Mouse (Mus musculus) myocyte (in vitro differentiated cells): ENCODE measurements around the gene Golga2. TPM values are rescaled to one million over a fixed set of nuclear protein-coding genes. Genes with fewer than 3 reads are reported as not detected.

Experiments used
- H3K27me3 ChIP-seq: one replicate; pipeline ENCODE4 v1.6.1; 2011; ENCODE audit not compliant: control insufficient read depth, insufficient read depth, insufficient read length
- H3K36me3 ChIP-seq: one replicate; pipeline ENCODE4 v1.6.1; 2011; ENCODE audit not compliant: control insufficient read depth, insufficient read depth
- H3K4me2 ChIP-seq: one replicate; pipeline ENCODE4 v1.6.1; 2011; ENCODE audit warnings: low read depth, control low read depth
- H3K4me3 ChIP-seq: one replicate; pipeline ENCODE4 v1.5.1; 2011; ENCODE audit warnings: mild to moderate bottlenecking, control low read depth, moderate library complexity
- H3K79me2 ChIP-seq: one replicate; pipeline ENCODE4 v1.6.1; 2011; ENCODE audit not compliant: control insufficient read depth, insufficient read depth
- H3ac ChIP-seq: one replicate; pipeline ENCODE4 v1.6.1; 2011; ENCODE audit not compliant: control insufficient read depth, insufficient read length
- CEBPB ChIP-seq: IDR thresholded peaks from 2 replicates; pipeline ENCODE4 v1.6.1; 2011; ENCODE audit warnings: mild to moderate bottlenecking, moderate library complexity; ENCODE audit not compliant: poor library complexity, insufficient read depth, severe bottlenecking
- E2F4 ChIP-seq: IDR thresholded peaks from one replicate; pipeline ENCODE4 v1.6.1; 2011; ENCODE audit warnings: mild to moderate bottlenecking, control low read depth, moderate library complexity; ENCODE audit not compliant: insufficient read depth
- MAX ChIP-seq: IDR thresholded peaks from one replicate; pipeline ENCODE4 v1.6.1; 2011; ENCODE audit warnings: low read depth, mild to moderate bottlenecking, control low read depth
- MYOD1 ChIP-seq, 3 experiments: IDR thresholded peaks; one replicate each; pipeline ENCODE4 v1.6.1; 2011; ENCODE audit warnings: control low read depth in 2 of 3, low read depth in 2 of 3, mild to moderate bottlenecking in 2 of 3, moderate library complexity in 1 of 3; ENCODE audit not compliant: insufficient read length in 2 of 3, control insufficient read depth in 1 of 3
- MYOG ChIP-seq, 3 experiments: IDR thresholded peaks; one replicate each; pipeline ENCODE4 v1.6.1; 2011; ENCODE audit warnings: control low read depth in 2 of 3, low read depth in 2 of 3, mild to moderate bottlenecking in 2 of 3; ENCODE audit not compliant: insufficient read length in 2 of 3, control insufficient read depth in 1 of 3, insufficient read depth in 1 of 3
- POLR2A ChIP-seq: IDR thresholded peaks from one replicate; pipeline ENCODE4 v1.6.1; 2011; ENCODE audit warnings: low read depth, mild to moderate bottlenecking, control low read depth, moderate library complexity; ENCODE audit not compliant: insufficient read length
- POLR2AphosphoS2 ChIP-seq: IDR thresholded peaks from one replicate; pipeline ENCODE4 v1.6.1; 2011; ENCODE audit warnings: low read depth, control low read depth; ENCODE audit not compliant: insufficient read length
- REST ChIP-seq: IDR thresholded peaks from one replicate; pipeline ENCODE4 v1.6.1; 2011; ENCODE audit warnings: mild to moderate bottlenecking, control low read depth, moderate library complexity; ENCODE audit not compliant: insufficient read depth, insufficient read length
- SRF ChIP-seq: IDR thresholded peaks from one replicate; pipeline ENCODE4 v1.6.1; 2011; ENCODE audit warnings: low read depth; ENCODE audit not compliant: control insufficient read depth, insufficient read length
- TCF12 ChIP-seq: IDR thresholded peaks from one replicate; pipeline ENCODE4 v1.6.1; 2011; ENCODE audit warnings: mild to moderate bottlenecking, control low read depth; ENCODE audit not compliant: poor library complexity, insufficient read depth, severe bottlenecking
- TCF3 ChIP-seq: IDR thresholded peaks from one replicate; pipeline ENCODE4 v1.6.1; 2011; ENCODE audit warnings: low read depth, control low read depth; ENCODE audit not compliant: insufficient read length
- USF1 ChIP-seq: IDR thresholded peaks from one replicate; pipeline ENCODE4 v1.6.1; 2011; ENCODE audit warnings: low read depth, mild to moderate bottlenecking, control low read depth, moderate library complexity
- polyA plus RNA-seq: library from polyadenylated mRNA; unstranded; fragments of >200 nt; fragmentation: generic; extraction: Trizol; gene quantifications from one replicate; pipeline ENCODE4 v1.2.1, GENCODE M21; 2012; ENCODE audit warnings: missing spikeins

Golga2 gene
- polyA plus RNA-seq, 1 experiment = 60.7 TPM

GRCm38 (mm10) chr2:32350471-32351051 lies 63.4 kb downstream of the Golga2 start:
- TF ChIP-seq TCF3 (no peak), POLR2A (no peak), MYOD1 (IDR thresholded peaks at IDR 0.05; ENCODE audit: control insufficient read depth in 1 of 3, insufficient read length in 2 of 3, low read depth in 2 of 3) (no peak), CEBPB (no peak), REST (no peak), MAX (no peak), MYOG (IDR thresholded peaks at IDR 0.05; ENCODE audit: control insufficient read depth in 1 of 3, insufficient read depth in 1 of 3, insufficient read length in 2 of 3, low read depth in 2 of 3) (no peak), USF1 (no peak)

DNA sequence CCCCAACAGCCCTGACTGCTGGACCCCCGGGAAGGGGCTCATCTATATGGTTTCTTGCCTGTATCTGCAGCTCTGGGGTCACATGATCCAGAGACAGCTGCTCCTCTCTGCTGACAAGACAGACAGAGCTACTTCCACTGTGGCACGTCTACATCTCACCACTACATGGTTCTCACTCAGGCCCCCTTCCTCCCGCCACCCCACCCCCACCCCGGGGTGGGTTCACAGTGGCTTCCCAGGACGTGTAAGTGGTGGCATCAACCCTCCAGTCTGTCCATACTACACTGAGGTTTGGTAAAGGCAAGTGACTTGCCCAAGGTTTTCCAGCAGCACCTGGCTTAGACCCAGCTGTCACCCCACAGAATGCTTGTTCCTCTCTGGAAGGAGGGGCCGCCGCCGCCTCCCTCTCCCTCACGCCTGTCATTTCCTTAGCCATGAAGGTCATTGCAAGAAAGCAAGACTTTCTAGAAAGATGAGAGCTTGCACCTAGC lies 64.3 kb downstream of the Golga2 start:
- Histone ChIP-seq H3K4me2 (peak overlapping the region; percentile 90), H3K79me2 (no peaks in the 10 kb centered on the region), H3ac (no peak overlapping the region), H3K4me3 (peak overlapping the region; percentile 33), H3K36me3 (no peaks in the 10 kb centered on the region), H3K27me3 (no peaks in the 10 kb centered on the region)
- peak; percentile 25 for TF ChIP-seq USF1
- peak in 1 of 3 experiments; percentile 27 for TF ChIP-seq MYOG (IDR thresholded peaks at IDR 0.05; ENCODE audit: control insufficient read depth in 1 of 3, insufficient read depth in 1 of 3, insufficient read length in 2 of 3, low read depth in 2 of 3)
- peak in 1 of 3 experiments; percentile 13 for TF ChIP-seq MYOD1 (IDR thresholded peaks at IDR 0.05; ENCODE audit: control insufficient read depth in 1 of 3, insufficient read length in 2 of 3, low read depth in 2 of 3)
- TF ChIP-seq TCF3 = no peak

More at GRCm38 (mm10) chr2:32350471-32351051, 63.4 kb downstream of the Golga2 start:
- Histone ChIP-seq H3K36me3 (no peaks in the 10 kb centered on the region), H3K4me3 (no peak overlapping the region), H3K79me2 (no peaks in the 10 kb centered on the region), H3ac (no peak overlapping the region), H3K4me2 (no peak overlapping the region), H3K27me3 (no peaks in the 10 kb centered on the region)

GRCm38 (mm10) chr2:32352151-32353006 lies 65.2 kb downstream of the Golga2 start, which contains the start of gene Ciz1:
Gene Ciz1 (plus strand): TSS chr2:32352327.
- Histone ChIP-seq H3K27me3 (no peaks in the 10 kb centered on the region), H3K79me2 (no peaks in the 10 kb centered on the region), H3K4me2 (peak within 1 kb of the TSS; percentile 90), H3ac (peak within 1 kb of the TSS; percentile 6), H3K4me3 (peak within 1 kb of the TSS; percentile 33), H3K36me3 (no peaks in the 10 kb centered on the region)
- no peak for TF ChIP-seq TCF3
- TF ChIP-seq USF1 = no peak
- TF ChIP-seq POLR2AphosphoS2 = no peak
- no peak for TF ChIP-seq CEBPB
- no peak for TF ChIP-seq REST
- TF ChIP-seq MYOG (IDR thresholded peaks at IDR 0.05; ENCODE audit: control insufficient read depth in 1 of 3, insufficient read depth in 1 of 3, insufficient read length in 2 of 3, low read depth in 2 of 3) = no peak
- no peak for TF ChIP-seq TCF12
- TF ChIP-seq MAX = no peak
- no peak for TF ChIP-seq MYOD1 (IDR thresholded peaks at IDR 0.05; ENCODE audit: control insufficient read depth in 1 of 3, insufficient read length in 2 of 3, low read depth in 2 of 3)
- no peak for TF ChIP-seq POLR2A
- no peak for TF ChIP-seq E2F4
- TF ChIP-seq SRF = no peak

DNA sequence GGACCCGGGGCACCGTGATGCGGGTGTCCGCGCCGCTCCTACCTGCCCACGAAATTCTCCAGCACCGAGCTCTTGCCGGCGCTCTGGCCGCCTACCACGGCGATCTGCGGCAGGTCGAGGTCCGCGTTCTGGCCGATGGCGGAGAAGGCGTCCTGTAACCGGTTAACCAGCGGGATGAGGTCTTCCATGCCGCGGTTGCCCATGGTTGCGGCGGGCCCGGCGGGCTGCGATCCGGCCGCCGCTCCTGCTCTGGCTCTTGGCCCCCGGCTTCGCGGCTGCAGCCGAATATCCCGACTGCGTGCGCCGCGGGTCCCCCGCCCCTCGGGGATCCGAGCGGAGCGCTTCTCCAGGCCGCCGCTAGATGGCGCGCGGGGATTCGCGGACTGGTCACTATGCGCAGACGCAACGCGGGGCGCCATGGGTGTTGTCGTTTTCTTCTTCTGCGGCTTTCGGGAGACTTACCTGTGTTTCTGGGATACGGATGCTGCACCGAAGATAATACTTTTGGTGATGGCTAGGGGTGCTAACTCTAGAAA lies 65.9 kb downstream of the Golga2 start, which contains the start of gene Dnm1:
Gene Dnm1, minus strand, starts transcription at position 332 of the 536 bp plus-strand sequence.
- Histone ChIP-seq H3K4me2 (peak within 1 kb of the TSS; percentile 90), H3K4me3 (peak within 1 kb of the TSS; percentile 33), H3K36me3 (no peaks in the 10 kb centered on the region), H3K27me3 (no peaks in the 10 kb centered on the region), H3K79me2 (no peaks in the 10 kb centered on the region), H3ac (peak within 1 kb of the TSS; percentile 6)
- TF ChIP-seq POLR2AphosphoS2 (peak; percentile 9), MAX (no peak), E2F4 (no peak)

DNA sequence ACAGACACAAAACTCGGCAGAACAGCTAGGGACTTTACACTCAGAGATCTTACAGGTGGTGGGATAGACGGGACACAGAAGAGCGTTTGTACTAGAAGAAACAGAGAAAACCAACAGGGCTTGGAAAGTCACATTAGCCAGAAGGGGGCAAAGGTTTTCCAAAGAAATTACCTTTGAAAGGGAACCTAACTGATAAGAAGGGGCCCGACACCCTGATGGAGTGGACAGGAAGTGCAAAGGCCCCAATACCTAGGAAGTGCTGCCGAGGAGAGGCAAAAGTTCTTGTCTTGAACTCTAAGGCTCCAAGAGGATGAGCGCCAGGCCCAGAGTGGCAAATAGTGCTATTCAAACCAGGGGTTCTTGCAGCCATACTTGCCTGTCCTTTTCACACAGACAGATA lies 66.7 kb downstream of the Golga2 start:
- Histone ChIP-seq H3K36me3 (no peaks in the 10 kb centered on the region), H3ac (no peak overlapping the region), H3K27me3 (no peaks in the 10 kb centered on the region), H3K4me2 (peak overlapping the region; percentile 90), H3K79me2 (no peaks in the 10 kb centered on the region), H3K4me3 (peak overlapping the region; percentile 33)
- TF ChIP-seq MAX (no peak), SRF (no peak)
